Mouse (Mus musculus): ENCODE data around the gene Ghrhr. TPM values are rescaled to one million over a fixed set of nuclear protein-coding genes. Genes with fewer than 3 reads are reported as not detected.

The Ghrhr gene
- total and polyA plus RNA-seq, 3 experiments, result not detected

DNA sequence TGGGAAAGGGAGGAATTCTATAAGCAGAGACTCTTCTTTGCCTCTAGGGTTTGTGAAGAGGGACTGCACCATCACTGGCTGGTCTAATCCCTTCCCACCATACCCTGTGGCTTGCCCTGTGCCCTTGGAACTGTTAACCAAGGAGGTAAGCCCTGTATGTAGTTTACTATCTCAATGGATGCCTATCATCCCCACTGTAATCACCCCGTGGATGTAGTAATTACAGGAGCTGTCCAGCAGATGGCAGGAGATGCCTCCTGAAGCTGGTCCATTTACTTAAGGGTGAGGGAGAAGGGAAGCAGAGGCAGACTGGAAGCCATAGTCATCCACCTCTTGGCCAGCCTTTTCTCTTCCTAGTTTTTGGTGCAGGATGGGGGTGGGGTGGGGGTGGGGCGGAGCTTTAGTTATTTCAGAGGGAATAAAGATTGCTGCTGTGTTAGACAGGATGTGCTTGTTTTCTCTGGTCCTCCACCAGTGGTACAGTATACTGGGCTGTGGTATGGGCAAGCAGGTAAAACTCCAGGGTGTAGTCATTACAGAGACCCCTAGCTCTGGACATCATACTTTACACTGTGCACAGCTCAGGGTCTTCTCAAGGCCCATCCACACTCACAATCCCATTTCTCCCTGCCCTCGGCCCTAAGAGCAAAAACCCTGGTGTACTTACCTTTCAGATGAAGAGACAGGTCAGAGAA, 3.7 kb downstream of the Ghrhr start:
- Histone ChIP-seq H3K79me2 (ENCODE audit: control insufficient read depth, insufficient read depth, low read length, poor library complexity) (no peaks in the 10 kb centered on the region), H3K9ac (ENCODE audit: control insufficient read depth, low read depth, low read length, poor library complexity, severe bottlenecking) (no peak overlapping the region), H3K27ac (ENCODE audit: control insufficient read depth, low read depth, low read length) (no peak overlapping the region), H3K36me3 (ENCODE audit: control insufficient read depth in 1 of 2, insufficient read depth in 2 of 2, low read length in 2 of 2) (no peaks in the 10 kb centered on the region), H3K9me3 (replicated peaks; ENCODE audit: insufficient read depth, low read length) (no peaks in the 10 kb centered on the region), H3K4me1 (ENCODE audit: control insufficient read depth in 1 of 2, insufficient read depth in 2 of 2, low read length in 2 of 2) (no peaks in the 10 kb centered on the region), H3K4me3 (ENCODE audit: control insufficient read depth in 1 of 2, insufficient read depth in 1 of 2, low read depth in 2 of 2, low read length in 2 of 2) (no peak overlapping the region), H3K27me3 (ENCODE audit: control insufficient read depth in 1 of 2, insufficient read depth in 2 of 2, low read length in 2 of 2) (no peaks in the 10 kb centered on the region)
- peak; percentile 60 for DNase-seq (ENCODE audit: low read depth, low spot score)
- TF ChIP-seq RAD21 (IDR thresholded peaks at IDR 0.05; ENCODE audit: low read depth, low read length), result peak; percentile 39
- TF ChIP-seq HCFC1 (IDR thresholded peaks at IDR 0.05; ENCODE audit: low read depth, low read length), result no peak
- no peak for TF ChIP-seq ETS1 (IDR thresholded peaks at IDR 0.05; ENCODE audit: low read depth, low read length)
- TF ChIP-seq NRF1 (IDR thresholded peaks at IDR 0.05; ENCODE audit: insufficient read depth, low read depth, low read length, poor library complexity, severe bottlenecking), result no peak
- no peak for TF ChIP-seq MXI1 (IDR thresholded peaks at IDR 0.05; ENCODE audit: low read depth, low read length)
- no peak for TF ChIP-seq NELFE (IDR thresholded peaks at IDR 0.05; ENCODE audit: low read depth, low read length)
- no peak for TF ChIP-seq ZKSCAN1 (IDR thresholded peaks at IDR 0.05; ENCODE audit: low read depth, low read length)
- no peak for TF ChIP-seq USF2 (IDR thresholded peaks at IDR 0.05; ENCODE audit: borderline replicate concordance in 1 of 2, insufficient read depth in 1 of 2, low read depth in 1 of 2, low read length in 2 of 2)
- TF ChIP-seq CHD1 (IDR thresholded peaks at IDR 0.05; ENCODE audit: low read depth, low read length), result no peak
- no peak for TF ChIP-seq BHLHE40 (IDR thresholded peaks at IDR 0.05; ENCODE audit: borderline replicate concordance, low read depth, low read length)
- TF ChIP-seq EP300 (IDR thresholded peaks at IDR 0.05; ENCODE audit: low read depth in 1 of 2, low read length in 2 of 2), result no peak
- TF ChIP-seq MAX (IDR thresholded peaks at IDR 0.05; ENCODE audit: low read length), result no peak
- no peak for TF ChIP-seq ZMIZ1 (IDR thresholded peaks at IDR 0.05; ENCODE audit: low read depth, low read length)
- no peak for TF ChIP-seq MAFK (IDR thresholded peaks at IDR 0.05; ENCODE audit: borderline replicate concordance, low read depth, low read length)
- TF ChIP-seq SMC3 (IDR thresholded peaks at IDR 0.05; ENCODE audit: low read depth, low read length), result peak; percentile 58
- no peak for TF ChIP-seq MYB (IDR thresholded peaks at IDR 0.05; ENCODE audit: low read depth, low read length)
- TF ChIP-seq MAZ (IDR thresholded peaks at IDR 0.05; ENCODE audit: low read depth, low read length), result no peak
- TF ChIP-seq POLR2A (IDR thresholded peaks at IDR 0.05; ENCODE audit: control insufficient read depth in 1 of 2, insufficient read depth in 1 of 2, low read depth in 1 of 2, low read length in 2 of 2, poor library complexity in 1 of 2), result no peak
- no peak for TF ChIP-seq MYC (IDR thresholded peaks at IDR 0.05; ENCODE audit: low read depth, low read length)
- no peak for TF ChIP-seq TAL1 (IDR thresholded peaks at IDR 0.05; ENCODE audit: low read length)
- no peak for TF ChIP-seq RCOR1 (IDR thresholded peaks at IDR 0.05; ENCODE audit: low read depth, low read length)
- no peak for TF ChIP-seq GABPA (IDR thresholded peaks at IDR 0.05; ENCODE audit: low read depth, low read length)
- TF ChIP-seq GATA1 (IDR thresholded peaks at IDR 0.05; ENCODE audit: low read depth, low read length), result no peak
- no peak for TF ChIP-seq JUND (IDR thresholded peaks at IDR 0.05; ENCODE audit: low read depth, low read length)
- peak; percentile 59 to 79 (median 63) for TF ChIP-seq CTCF (IDR thresholded peaks at IDR 0.05 in 2 of 3, conservative IDR thresholded peaks at IDR 0.05 in 1 of 3; ENCODE audit: control insufficient read depth in 1 of 3, insufficient read depth in 1 of 3, low read depth in 2 of 3, low read length in 3 of 3, poor library complexity in 1 of 3, severe bottlenecking in 1 of 3)
- no peak for TF ChIP-seq USF1 (IDR thresholded peaks at IDR 0.05; ENCODE audit: low read depth, low read length)
